Mouse (Mus musculus): Measurements from ENCODE around the gene Mob3b.

DNA sequence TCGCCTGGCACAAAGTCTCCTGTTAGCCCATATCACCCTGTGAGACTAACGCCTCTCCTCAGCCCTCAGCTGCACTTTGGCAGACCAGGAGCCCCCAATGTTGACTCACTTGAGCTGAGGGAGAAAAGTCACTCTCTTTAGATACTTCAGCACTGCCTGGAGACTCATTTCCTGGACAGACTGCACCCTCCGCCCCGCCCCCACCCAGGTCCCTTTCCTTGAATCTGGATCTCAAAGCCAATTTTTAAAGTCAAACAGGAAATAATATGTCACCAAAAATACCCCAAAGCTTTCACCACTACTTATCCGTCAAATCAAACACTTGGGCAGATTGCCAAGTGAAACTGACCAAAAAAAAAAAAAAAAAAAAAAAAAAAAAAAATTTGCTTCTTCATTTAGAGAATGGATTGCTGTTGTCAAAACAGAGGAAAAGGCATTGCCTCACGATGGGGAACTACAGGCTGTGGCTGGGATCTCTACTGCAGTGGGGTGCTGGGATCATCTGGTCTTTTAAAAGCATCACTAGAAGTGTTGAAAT lies 26.8 kb downstream of the Mob3b start:
- no peak for TF ChIP-seq CTCF (IDR thresholded peaks at IDR 0.05; ENCODE audit: extremely low read depth, insufficient read depth, insufficient read length, insufficient replicate concordance)
- TF ChIP-seq POLR2A (IDR thresholded peaks at IDR 0.05; ENCODE audit: low read depth, low read length) = no peak

Measured in spleen, adult 2 months (tissue).